Mouse (Mus musculus) MEL-GATA-1-ER (cell line): ENCODE results near the gene Mamdc2.

Experiments
- DNase-seq: peaks from one replicate; pipeline ENCODE4 v3.0.0-alpha.2; 2012; ENCODE audit warnings: low read depth; ENCODE audit errors: extremely low read depth

Gene Mamdc2

GRCm38 (mm10) chr19:23360536-23360935 is 87.7 kb downstream of the Mamdc2 start:
- no peak for DNase-seq

GRCm38 (mm10) chr19:23357253-23357652 is 91.0 kb downstream of the Mamdc2 start:
- no peak for DNase-seq

GRCm38 (mm10) chr19:23354738-23355137 is 93.5 kb downstream of the Mamdc2 start:
- DNase-seq: no peak

- no peak for DNase-seq
Measured at GRCm38 (mm10) chr19:23353881-23354401, 94.3 kb downstream of the Mamdc2 start.

GRCm38 (mm10) chr19:23353161-23353560 is 95.1 kb downstream of the Mamdc2 start:
- DNase-seq: peak; percentile 93

GRCm38 (mm10) chr19:23351808-23352491 is 96.3 kb downstream of the Mamdc2 start:
- DNase-seq: no peak

GRCm38 (mm10) chr19:23349930-23350329 is 98.3 kb downstream of the Mamdc2 start:
- no peak for DNase-seq

GRCm38 (mm10) chr19:23342782-23343181 is 105.5 kb downstream of the Mamdc2 start:
- no peak for DNase-seq

GRCm38 (mm10) chr19:23332883-23333282 is 115.4 kb downstream of the Mamdc2 start:
- DNase-seq: no peak

GRCm38 (mm10) chr19:23330842-23331241 is 117.4 kb downstream of the Mamdc2 start:
- no peak for DNase-seq

- DNase-seq: no peak
Measured at GRCm38 (mm10) chr19:23329346-23329745, 118.9 kb downstream of the Mamdc2 start.

GRCm38 (mm10) chr19:23327056-23327640 is 121.1 kb downstream of the Mamdc2 start:
- DNase-seq: no peak

GRCm38 (mm10) chr19:23323107-23323506 is 125.1 kb downstream of the Mamdc2 start:
- DNase-seq: no peak

GRCm38 (mm10) chr19:23317989-23318358 is 130.3 kb downstream of the Mamdc2 start:
- no peak for DNase-seq

- no peak for DNase-seq
Measured at GRCm38 (mm10) chr19:23317295-23317988, 130.8 kb downstream of the Mamdc2 start.

GRCm38 (mm10) chr19:23316851-23317250 is 131.4 kb downstream of the Mamdc2 start:
- DNase-seq: no peak

GRCm38 (mm10) chr19:23309979-23310378 is 138.3 kb downstream of the Mamdc2 start:
- no peak for DNase-seq

- no peak for DNase-seq
Measured at GRCm38 (mm10) chr19:23306671-23307070, 141.6 kb downstream of the Mamdc2 start.

GRCm38 (mm10) chr19:23299987-23300386 is 148.3 kb downstream of the Mamdc2 start:
- DNase-seq: no peak

- DNase-seq: no peak
Measured at GRCm38 (mm10) chr19:23298917-23299316, 149.3 kb downstream of the Mamdc2 start.

GRCm38 (mm10) chr19:23297191-23297590 is 151.1 kb downstream of the Mamdc2 start:
- DNase-seq: no peak

- DNase-seq: no peak
Measured at GRCm38 (mm10) chr19:23289251-23289650, 159.0 kb downstream of the Mamdc2 start.
